Mouse (Mus musculus): ENCODE data around the gene Socs4.

The Socs4 gene

DNA sequence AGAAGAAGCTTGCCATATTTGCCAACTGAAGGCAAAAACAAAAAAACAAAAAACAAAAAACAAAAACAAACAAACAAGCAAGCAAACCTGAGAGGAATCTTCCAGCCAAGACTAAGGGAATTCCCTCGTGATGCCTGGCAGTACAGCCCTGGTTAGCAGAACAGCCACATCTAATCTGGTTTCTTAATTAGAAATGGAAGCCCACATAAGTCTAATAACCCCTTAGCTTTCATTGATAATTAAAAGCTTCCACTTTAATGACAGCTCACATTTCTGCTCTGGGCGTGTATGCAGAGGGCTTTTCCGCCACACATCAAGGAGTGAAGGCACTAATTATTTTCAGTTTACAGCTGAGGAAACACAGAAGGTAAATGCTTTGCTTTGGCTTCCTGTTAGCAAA lies 58.6 kb downstream of the Socs4 start:
- in situ Hi-C loops (cut with MboI, MseI), result no loop called here

DNA sequence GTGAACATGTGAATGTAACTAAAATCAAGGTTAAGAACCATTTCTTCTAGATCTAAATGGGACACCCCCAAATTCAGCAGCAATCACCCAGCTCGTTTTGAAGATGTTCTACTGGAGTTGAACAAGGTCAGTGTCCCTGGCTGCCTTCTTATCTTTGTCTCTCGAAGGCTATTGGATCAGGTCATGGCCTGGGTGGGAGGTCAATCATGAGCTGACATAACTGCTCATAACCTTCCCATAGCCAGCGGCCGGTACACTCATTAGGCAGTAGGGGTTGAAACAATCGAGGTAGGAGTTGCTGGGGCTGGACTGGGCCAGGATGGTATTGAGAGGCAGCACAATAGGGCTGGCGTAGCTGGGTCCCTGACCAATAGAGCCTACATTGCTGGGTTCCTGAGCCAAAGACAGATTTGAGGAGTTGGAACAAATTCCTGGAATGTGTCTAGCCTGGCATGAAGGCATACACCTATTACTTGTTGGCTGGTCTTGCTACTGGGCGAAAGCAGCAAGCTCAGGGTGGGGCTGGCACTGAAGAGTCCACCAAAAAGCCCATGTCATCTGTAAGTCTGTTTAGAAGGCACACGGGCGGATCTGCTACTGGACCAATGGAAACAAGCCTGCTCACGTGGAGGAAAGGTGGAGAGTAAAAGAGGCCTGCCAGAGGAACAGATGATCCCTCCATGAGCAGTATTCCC lies 63.6 kb downstream of the Socs4 start:
- in situ Hi-C loops (cut with MboI, MseI), result no loop called here

DNA sequence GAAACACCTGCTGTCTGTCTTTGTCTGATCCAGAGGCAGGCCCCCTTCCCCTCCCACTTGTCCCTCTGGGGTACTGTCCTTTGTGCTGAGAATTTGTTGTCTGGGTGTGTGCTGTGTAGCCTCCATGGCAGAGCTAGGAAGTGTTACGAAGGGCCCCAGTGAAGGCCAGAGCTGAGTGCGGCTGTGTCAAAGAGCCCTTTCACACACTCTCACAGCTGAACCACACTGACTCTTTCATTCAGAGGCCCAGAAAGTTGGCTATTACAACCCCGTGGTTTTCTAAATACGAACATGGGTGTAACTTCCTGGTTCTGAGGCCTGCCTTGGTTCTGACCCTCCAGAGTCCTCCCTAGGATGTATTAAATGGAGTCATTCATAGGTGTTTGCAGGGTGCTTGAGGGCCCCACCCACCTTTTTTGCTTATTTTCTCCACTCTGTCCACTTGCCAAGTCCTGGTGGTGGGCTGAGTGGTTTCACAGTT lies 65.1 kb downstream of the Socs4 start:
- in situ Hi-C loops (cut with MboI, MseI), result no loop called here

Data from regulatory T cell (primary cell).